Mouse (Mus musculus) brain, embryonic 14.5 days (tissue): ENCODE measurements around the gene D630039A03Rik.

Source experiments
- CTCF ChIP-seq: fragments of 200-500 bp; IDR thresholded peaks from 2 replicates; pipeline ENCODE4 v1.5.1; 2012; ENCODE audit warnings: inconsistent platforms, mild to moderate bottlenecking, moderate library complexity, borderline replicate concordance; ENCODE audit not compliant: insufficient read depth, insufficient read length; ENCODE audit errors: extremely low read depth
- POLR2A ChIP-seq: fragments of 200-500 bp; IDR thresholded peaks from 2 replicates; pipeline ENCODE4 v1.6.1; 2012; ENCODE audit warnings: mild to moderate bottlenecking, inconsistent platforms, borderline replicate concordance; ENCODE audit not compliant: poor library complexity, insufficient read depth, insufficient read length, severe bottlenecking; ENCODE audit errors: extremely low read depth

DNA sequence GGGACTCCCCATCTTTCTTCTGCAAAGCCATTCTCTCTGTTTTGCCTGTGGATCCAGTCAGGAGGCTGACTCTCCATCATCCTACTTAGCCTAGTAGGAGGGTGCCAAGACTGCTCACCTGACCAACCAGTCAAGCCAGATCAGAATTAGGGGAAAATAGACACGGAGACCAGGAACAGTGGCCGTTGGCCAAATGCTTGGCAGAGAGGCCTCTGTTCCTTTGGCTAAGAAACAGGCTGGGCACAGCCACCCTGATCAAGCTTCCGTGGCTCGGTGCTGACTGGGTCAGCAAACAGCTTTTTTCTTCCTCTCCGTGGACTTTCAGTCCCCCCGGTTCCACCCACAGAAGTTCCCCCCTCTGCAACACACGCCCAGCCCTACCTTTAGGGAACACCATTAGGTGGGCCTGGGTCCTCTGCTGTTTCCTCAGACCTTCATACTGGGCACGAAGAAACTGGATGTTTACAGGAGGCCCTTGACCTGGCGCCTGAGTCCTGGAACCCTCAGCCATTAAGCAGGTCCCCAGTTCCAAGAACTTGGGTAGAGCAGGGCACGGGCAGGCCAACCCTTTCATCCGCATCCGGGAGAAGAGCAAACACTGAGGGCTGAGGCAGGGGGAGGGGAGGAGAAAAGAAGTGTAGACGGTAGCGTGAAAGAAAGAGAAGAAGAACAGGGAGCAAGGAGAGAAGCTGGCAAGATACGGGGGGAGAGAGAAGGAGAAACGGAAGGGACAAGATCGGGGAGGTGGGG is 706 bp downstream of the D630039A03Rik start:
- TF ChIP-seq POLR2A (no peak), CTCF (no peak)
